ENCODE assay signal across 19 mouse cellular contexts in the genomic region with DNA sequence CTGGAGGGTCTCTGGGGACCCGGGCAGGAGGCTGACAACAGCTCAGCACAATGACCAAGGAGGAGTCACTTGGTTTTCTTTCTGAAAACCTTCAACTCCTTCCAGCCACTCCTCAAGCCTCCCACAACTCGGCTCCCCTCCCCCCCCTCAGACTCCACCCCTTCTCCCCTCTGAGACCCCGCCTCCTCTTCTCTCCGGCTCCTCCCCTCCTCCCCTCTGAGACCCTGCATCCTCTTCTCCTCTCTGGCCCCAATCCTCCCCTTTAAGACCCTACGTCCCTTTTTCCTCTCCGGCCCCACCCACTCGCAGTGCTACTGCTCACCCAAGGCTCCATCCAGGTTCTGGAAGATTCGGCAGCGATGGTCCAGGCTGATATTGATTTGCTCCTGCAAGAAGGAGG. TPM values are rescaled to one million over a fixed set of nuclear protein-coding genes. Genes with fewer than 3 reads are reported as not detected.
DNase-seq lines count a peak whose midpoint lies in the region; ATAC-seq and TF ChIP-seq lines count a peak whose summit lies in the region.
"Had no signal": no experiment of that assay in that cellular context is flagged by ENCODE, and none has a peak within 500 bp of the region (broad histone marks: within the 10 kb centered on the region; RNA-seq: fewer than 3 reads in every experiment).

No protein-coding gene starts in this region.

- H3K27ac ChIP-seq in hindbrain, embryonic 11.5 days (ENCODE audit: low read depth, low read length), result no peak overlapping the region
- H3K27ac ChIP-seq in hindbrain, embryonic 13.5 days, result no peak overlapping the region
- H3K27ac ChIP-seq in hindbrain, postnatal 0 days, result no peak overlapping the region

- DNase-seq in hindbrain, embryonic 11.5 days (ENCODE audit: low spot score), result peak; percentile 35
- peak; percentile 24 for DNase-seq in retina, postnatal 1 day
- no peak for DNase-seq in retina, embryonic 14.5 days (ENCODE audit: low spot score)
- no peak for DNase-seq in hindbrain, postnatal 0 days (ENCODE audit: low spot score)
- no peak for DNase-seq in frontal cortex, postnatal 14 days (ENCODE audit: low spot score in 2 of 2)
- DNase-seq: cerebellum, adult 11-12 months had no signal

- ATAC-seq in hindbrain, embryonic 11.5 days (ENCODE audit: low FRiP score), result no peak
- no peak for ATAC-seq in hindbrain, embryonic 13.5 days (ENCODE audit: low FRiP score)
- peak; percentile 51 for ATAC-seq in hindbrain, postnatal 0 days
- ATAC-seq in erythroid progenitor cell, adult 5-6 weeks (replicated peaks; ENCODE audit: low FRiP score, poor library complexity, severe bottlenecking), result no peak

- TF ChIP-seq CTCF in hindbrain, postnatal 0 days (IDR thresholded peaks at IDR 0.05; ENCODE audit: low read depth), result no peak

- H3K36me3 ChIP-seq in hindbrain, embryonic 11.5 days (ENCODE audit: control insufficient read depth, insufficient read depth, low read length), result no peaks in the 10 kb centered on the region
- H3K36me3 ChIP-seq in hindbrain, embryonic 13.5 days, result peaks cover 7% of the 10 kb centered on the region; the same call in 1 of the 2 replicates
- no peaks in the 10 kb centered on the region for H3K36me3 ChIP-seq in hindbrain, postnatal 0 days (ENCODE audit: insufficient read depth, low read length)

- H3K9ac ChIP-seq in hindbrain, embryonic 11.5 days (ENCODE audit: low read depth, low read length), result no peak overlapping the region
- H3K9ac ChIP-seq in hindbrain, embryonic 13.5 days, result no peak overlapping the region
- no peak overlapping the region for H3K9ac ChIP-seq in hindbrain, postnatal 0 days (replicated peaks; ENCODE audit: low read length)

- 10% methylated on average over 8 of the region's 9 CpGs for WGBS in hindbrain, embryonic 11.5 days
- WGBS in hindbrain, embryonic 13.5 days, result 14% methylated on average over 9 of the region's 9 CpGs
- 16% methylated on average over 8 of the region's 9 CpGs for WGBS in hindbrain, postnatal 0 days

- no peaks in the 10 kb centered on the region for H3K9me3 ChIP-seq in hindbrain, embryonic 11.5 days (ENCODE audit: control insufficient read depth, low read length)
- no peaks in the 10 kb centered on the region for H3K9me3 ChIP-seq in hindbrain, embryonic 13.5 days
- H3K9me3 ChIP-seq in hindbrain, postnatal 0 days (ENCODE audit: low read length), result no peaks in the 10 kb centered on the region

- H3K4me2 ChIP-seq in hindbrain, embryonic 11.5 days (replicated peaks; ENCODE audit: low read depth, low read length), result no peak overlapping the region
- no peak overlapping the region for H3K4me2 ChIP-seq in hindbrain, embryonic 13.5 days
- H3K4me2 ChIP-seq in hindbrain, postnatal 0 days (ENCODE audit: low read depth, low read length), result no peak overlapping the region

- no peaks in the 10 kb centered on the region for H3K27me3 ChIP-seq in hindbrain, embryonic 11.5 days (ENCODE audit: control insufficient read depth, insufficient read depth, low read length)
- H3K27me3 ChIP-seq in hindbrain, embryonic 13.5 days, result no peaks in the 10 kb centered on the region
- H3K27me3 ChIP-seq in hindbrain, postnatal 0 days (ENCODE audit: insufficient read depth, low read length), result no peaks in the 10 kb centered on the region

- no peaks in the 10 kb centered on the region for H3K4me1 ChIP-seq in hindbrain, embryonic 11.5 days (replicated peaks; ENCODE audit: control insufficient read depth, insufficient read depth, low read length)
- no peaks in the 10 kb centered on the region for H3K4me1 ChIP-seq in hindbrain, embryonic 13.5 days (replicated peaks)
- H3K4me1 ChIP-seq in hindbrain, postnatal 0 days (ENCODE audit: insufficient read depth, low read length), result no peaks in the 10 kb centered on the region

- H3K4me3 ChIP-seq in hindbrain, embryonic 11.5 days (ENCODE audit: low read depth, low read length), result no peak overlapping the region
- no peak overlapping the region for H3K4me3 ChIP-seq in hindbrain, embryonic 13.5 days
- H3K4me3 ChIP-seq in hindbrain, postnatal 0 days (ENCODE audit: low read length), result no peak overlapping the region

RNA-seq across cellular contexts. Expression of a gene that starts 8.4 kb away (rescaled TPM):
- 28.2 and 28.7 TPM in 2 replicates for polyA plus RNA-seq in hindbrain, embryonic 11.5 days (2014; fragmentation: Nextera tagmentation; extraction: Ambion mirVana)
- 26.6 and 28.1 TPM in 2 replicates for polyA plus RNA-seq in hindbrain, embryonic 13.5 days (2015; fragmentation: Nextera tagmentation; extraction: Ambion mirVana)
- 30.0 and 46.2 TPM in 2 replicates for total RNA-seq in hindbrain, postnatal 0 days (2014; rRNA removed)
- 22.6 and 22.8 TPM in 2 replicates for polyA plus RNA-seq in hindbrain, postnatal 0 days (2015; fragmentation: Nextera tagmentation; extraction: Ambion mirVana)
- total RNA-seq in erythroid progenitor cell, adult 5-6 weeks (2015; ENCODE audit: low replicate concordance), result 3.6 and 5.9 TPM in 2 replicates
- total RNA-seq in erythroid progenitor cell, adult 5-6 weeks (2017; ENCODE audit: low replicate concordance), result 4.8 and 5.5 TPM in 2 replicates

RNA-seq across cellular contexts. Expression of a gene that starts 12.6 kb away (rescaled TPM):
- polyA plus RNA-seq in hindbrain, embryonic 11.5 days (2014; fragmentation: Nextera tagmentation; extraction: Ambion mirVana), result 13.6 and 16.7 TPM in 2 replicates
- polyA plus RNA-seq in hindbrain, embryonic 13.5 days (2015; fragmentation: Nextera tagmentation; extraction: Ambion mirVana), result 12.6 and 13.0 TPM in 2 replicates
- total RNA-seq in hindbrain, postnatal 0 days (2014; rRNA removed), result 62.9 and 70.9 TPM in 2 replicates
- 10.3 and 11.0 TPM in 2 replicates for polyA plus RNA-seq in hindbrain, postnatal 0 days (2015; fragmentation: Nextera tagmentation; extraction: Ambion mirVana)
- total RNA-seq in erythroid progenitor cell, adult 5-6 weeks (2015; ENCODE audit: low replicate concordance), result 19.3 and 20.5 TPM in 2 replicates
- 17.7 and 18.9 TPM in 2 replicates for total RNA-seq in erythroid progenitor cell, adult 5-6 weeks (2017; ENCODE audit: low replicate concordance)

RNA-seq across cellular contexts. Expression of a gene that starts 23.6 kb away (rescaled TPM):
- 33.2 and 39.0 TPM in 2 replicates for polyA plus RNA-seq in hindbrain, embryonic 11.5 days (2014; fragmentation: Nextera tagmentation; extraction: Ambion mirVana)
- 82.6 and 86.9 TPM in 2 replicates for polyA plus RNA-seq in hindbrain, embryonic 13.5 days (2015; fragmentation: Nextera tagmentation; extraction: Ambion mirVana)
- total RNA-seq in hindbrain, postnatal 0 days (2014; rRNA removed), result 86.1 and 88.6 TPM in 2 replicates
- polyA plus RNA-seq in hindbrain, postnatal 0 days (2015; fragmentation: Nextera tagmentation; extraction: Ambion mirVana), result 84.9 and 86.8 TPM in 2 replicates
- total RNA-seq in erythroid progenitor cell, adult 5-6 weeks (2015; ENCODE audit: low replicate concordance), result 15.1 and 18.0 TPM in 2 replicates
- 6.8 and 17.8 TPM in 2 replicates for total RNA-seq in erythroid progenitor cell, adult 5-6 weeks (2017; ENCODE audit: low replicate concordance)

RNA-seq across cellular contexts. Expression of a gene that starts 57.5 kb away (rescaled TPM):
- 0.23 and 0.39 TPM in 2 replicates for polyA plus RNA-seq in hindbrain, embryonic 11.5 days (2014; fragmentation: Nextera tagmentation; extraction: Ambion mirVana)
- 0.30 TPM in 1 of 2 replicates, not detected in the other for polyA plus RNA-seq in hindbrain, embryonic 13.5 days (2015; fragmentation: Nextera tagmentation; extraction: Ambion mirVana)
- 1.3 TPM in 1 of 2 replicates, not detected in the other for total RNA-seq in hindbrain, postnatal 0 days (2014; rRNA removed)
- polyA plus RNA-seq in hindbrain, postnatal 0 days (2015; fragmentation: Nextera tagmentation; extraction: Ambion mirVana), result 0.19 and 0.72 TPM in 2 replicates
- not detected in 2 replicates for total RNA-seq in erythroid progenitor cell, adult 5-6 weeks (2015; ENCODE audit: low replicate concordance)
- total RNA-seq in erythroid progenitor cell, adult 5-6 weeks (2017; ENCODE audit: low replicate concordance), result not detected in 2 replicates
- total RNA-seq: adrenal gland, postnatal 14 days; CH12.LX; common myeloid progenitor, adult 5-6 weeks; gastrocnemius, postnatal 25 days; layer of hippocampus, adult 18-20 months; left cerebral cortex, adult 8-10 months; liver, adult 2 months; megakaryocyte, adult 5-6 weeks had no signal
- polyA plus RNA-seq: intestine, postnatal 0 days; liver, adult 2 months; small intestine, adult 2 months; stomach, embryonic 16.5 days had no signal

RNA-seq across cellular contexts. Expression of a gene that starts 59.4 kb away (rescaled TPM):
- polyA plus RNA-seq in hindbrain, embryonic 11.5 days (2014; fragmentation: Nextera tagmentation; extraction: Ambion mirVana), result 11.8 and 15.3 TPM in 2 replicates
- polyA plus RNA-seq in hindbrain, embryonic 13.5 days (2015; fragmentation: Nextera tagmentation; extraction: Ambion mirVana), result 10.9 and 12.0 TPM in 2 replicates
- 3.2 and 5.6 TPM in 2 replicates for total RNA-seq in hindbrain, postnatal 0 days (2014; rRNA removed)
- polyA plus RNA-seq in hindbrain, postnatal 0 days (2015; fragmentation: Nextera tagmentation; extraction: Ambion mirVana), result 3.7 and 4.3 TPM in 2 replicates
- 16.8 and 35.3 TPM in 2 replicates for total RNA-seq in erythroid progenitor cell, adult 5-6 weeks (2015; ENCODE audit: low replicate concordance)
- 29.4 and 35.8 TPM in 2 replicates for total RNA-seq in erythroid progenitor cell, adult 5-6 weeks (2017; ENCODE audit: low replicate concordance)

Comparison
In these comparisons a context has a peak if more than half of its experiments do, and no peak if none do; other contexts are left out.
1. DNase-seq: peak in hindbrain, embryonic 11.5 days (single experiment) and retina, postnatal 1 day (single experiment); none in retina, embryonic 14.5 days (single experiment), hindbrain, postnatal 0 days (single experiment) and frontal cortex, postnatal 14 days (0 of 2).